Mouse (Mus musculus) B cell, adult 2 months (primary cell): Measurements from ENCODE around the gene Ptges.

ENCODE experiments used
- DNase-seq, 2 experiments: peaks; one replicate each; pipeline ENCODE4 v3.0.0; 2022

The Ptges gene

GRCm38 (mm10) chr2:30897291-30897690 is 32.4 kb downstream of the Ptges start:
- DNase-seq = no peak

- no peak for DNase-seq
Observed at GRCm38 (mm10) chr2:30893946-30894345, 35.7 kb downstream of the Ptges start.

- no peak for DNase-seq
Observed at GRCm38 (mm10) chr2:30893399-30893798, 36.3 kb downstream of the Ptges start.

- DNase-seq = peak; percentile 56
Observed at GRCm38 (mm10) chr2:30891002-30891401, 38.7 kb downstream of the Ptges start.

- DNase-seq = no peak
Observed at GRCm38 (mm10) chr2:30885453-30886163, 44.1 kb downstream of the Ptges start.

- no peak for DNase-seq
Observed at GRCm38 (mm10) chr2:30884852-30885373, 44.8 kb downstream of the Ptges start.

- no peak for DNase-seq
Observed at GRCm38 (mm10) chr2:30881215-30881614, 48.4 kb downstream of the Ptges start.

- DNase-seq = no peak
Observed at GRCm38 (mm10) chr2:30879481-30879880, 50.2 kb downstream of the Ptges start.

GRCm38 (mm10) chr2:30875621-30876432 is 53.8 kb downstream of the Ptges start:
- no peak for DNase-seq

GRCm38 (mm10) chr2:30875096-30875495 is 54.6 kb downstream of the Ptges start:
- DNase-seq = no peak

GRCm38 (mm10) chr2:30874445-30874844 is 55.2 kb downstream of the Ptges start:
- no peak for DNase-seq

- DNase-seq = no peak
Observed at GRCm38 (mm10) chr2:30872669-30873068, 57.0 kb downstream of the Ptges start.

- no peak for DNase-seq
Observed at GRCm38 (mm10) chr2:30870863-30871262, 58.8 kb downstream of the Ptges start.

GRCm38 (mm10) chr2:30865426-30865825 is 64.2 kb downstream of the Ptges start:
- no peak for DNase-seq

GRCm38 (mm10) chr2:30864968-30865381 is 64.7 kb downstream of the Ptges start:
- DNase-seq = no peak

- no peak for DNase-seq
Observed at GRCm38 (mm10) chr2:30863574-30863973, 66.1 kb downstream of the Ptges start.

GRCm38 (mm10) chr2:30862081-30862480 is 67.6 kb downstream of the Ptges start:
- no peak for DNase-seq

GRCm38 (mm10) chr2:30859782-30860181 is 69.9 kb downstream of the Ptges start:
- no peak for DNase-seq

- no peak for DNase-seq
Observed at GRCm38 (mm10) chr2:30857076-30857475, 72.6 kb downstream of the Ptges start.

GRCm38 (mm10) chr2:30852771-30853313 is 76.8 kb downstream of the Ptges start:
- no peak for DNase-seq

- DNase-seq = no peak
Observed at GRCm38 (mm10) chr2:30850581-30850980, 79.1 kb downstream of the Ptges start.

GRCm38 (mm10) chr2:30848184-30848583 is 81.5 kb downstream of the Ptges start:
- no peak for DNase-seq

- DNase-seq = no peak
Observed at GRCm38 (mm10) chr2:30846723-30847122, 82.9 kb downstream of the Ptges start.

GRCm38 (mm10) chr2:30846236-30846635 is 83.4 kb downstream of the Ptges start:
- DNase-seq = no peak
